Mouse (Mus musculus): ENCODE data around the gene Sdhb. TPM values are rescaled to one million over a fixed set of nuclear protein-coding genes. Genes with fewer than 3 reads are reported as not detected.

The Sdhb gene
- polyA plus RNA-seq, 1 experiment from 2014 or later: 392 TPM

GRCm38 (mm10) chr4:140986711-140987395 lies 25.9 kb downstream of the Sdhb start, which contains the start of gene Atp13a2:
Atp13a2 (plus strand) TSS chr4:140986873.
- peak; percentile 93 for DNase-seq
- under 1% methylated on average over 58 of the region's 58 CpGs for WGBS
- no peaks in the 10 kb centered on the region for H3K36me3 ChIP-seq (ENCODE audit: insufficient read depth)
- peak; percentile 85 for ATAC-seq (ENCODE audit: insufficient read depth)
- peaks cover 5% of the 10 kb centered on the region for H3K4me1 ChIP-seq (ENCODE audit: insufficient read depth)
- peak within 1 kb of the TSS; percentile 88 for H3K4me2 ChIP-seq
- H3K4me3 ChIP-seq (ENCODE audit: low read depth, low read length): peak within 1 kb of the TSS; percentile 94
- peak within 1 kb of the TSS; percentile 75 for H3K9ac ChIP-seq
- H3K27ac ChIP-seq (ENCODE audit: low read depth): no peak within 1 kb of the TSS
- H3K9me3 ChIP-seq (ENCODE audit: low read depth, low read length): no peaks in the 10 kb centered on the region
- no peaks in the 10 kb centered on the region for H3K27me3 ChIP-seq (ENCODE audit: insufficient read depth, low read length)
- TF ChIP-seq CTCF (IDR thresholded peaks at IDR 0.05; ENCODE audit: low read depth): peak; percentile 35

- Histone ChIP-seq H3K4me2 (peak overlapping the region; percentile 88), H3K27ac (ENCODE audit: low read depth) (no peak overlapping the region), H3K27me3 (ENCODE audit: insufficient read depth, low read length) (no peaks in the 10 kb centered on the region), H3K9ac (peak overlapping the region; percentile 75), H3K9me3 (ENCODE audit: low read depth, low read length) (no peaks in the 10 kb centered on the region), H3K36me3 (ENCODE audit: insufficient read depth) (peaks cover 3% of the 10 kb centered on the region; the same call in 1 of the 2 replicates), H3K4me3 (ENCODE audit: low read depth, low read length) (peak overlapping the region; percentile 94), H3K4me1 (ENCODE audit: insufficient read depth) (peaks cover 5% of the 10 kb centered on the region)
- ATAC-seq (ENCODE audit: insufficient read depth) (no peak), DNase-seq (peak; percentile 19)
- no peak for TF ChIP-seq CTCF (IDR thresholded peaks at IDR 0.05; ENCODE audit: low read depth)
- WGBS: 23% methylated on average over 7 of the region's 7 CpGs
These were observed 26.5 kb downstream of the Sdhb start for GRCm38 (mm10) chr4:140987476-140987875.

GRCm38 (mm10) chr4:140988706-140989290 lies 27.8 kb downstream of the Sdhb start:
- Histone ChIP-seq H3K9me3 (ENCODE audit: low read depth, low read length) (no peaks in the 10 kb centered on the region), H3K9ac (no peak overlapping the region), H3K27ac (ENCODE audit: low read depth) (no peak overlapping the region), H3K4me3 (ENCODE audit: low read depth, low read length) (no peak overlapping the region), H3K36me3 (ENCODE audit: insufficient read depth) (peaks cover 14% of the 10 kb centered on the region; the same call in 1 of the 2 replicates), H3K4me2 (no peak overlapping the region), H3K27me3 (ENCODE audit: insufficient read depth, low read length) (no peaks in the 10 kb centered on the region), H3K4me1 (ENCODE audit: insufficient read depth) (peaks cover 5% of the 10 kb centered on the region)
- 66% methylated on average over 7 of the region's 7 CpGs for WGBS
- no peak for TF ChIP-seq CTCF (IDR thresholded peaks at IDR 0.05; ENCODE audit: low read depth)
- ATAC-seq (ENCODE audit: insufficient read depth) (no peak), DNase-seq (no peak)

- ATAC-seq (ENCODE audit: insufficient read depth): no peak
- peaks cover 5% of the 10 kb centered on the region for H3K4me1 ChIP-seq (ENCODE audit: insufficient read depth)
- H3K36me3 ChIP-seq (ENCODE audit: insufficient read depth): peaks cover 19% of the 10 kb centered on the region
- H3K4me2 ChIP-seq: no peak overlapping the region
- WGBS: 91% methylated on average over 14 of the region's 14 CpGs
- H3K9me3 ChIP-seq (ENCODE audit: low read depth, low read length): no peaks in the 10 kb centered on the region
- H3K9ac ChIP-seq: no peak overlapping the region
- no peak overlapping the region for H3K4me3 ChIP-seq (ENCODE audit: low read depth, low read length)
- TF ChIP-seq CTCF (IDR thresholded peaks at IDR 0.05; ENCODE audit: low read depth): no peak
- no peaks in the 10 kb centered on the region for H3K27me3 ChIP-seq (ENCODE audit: insufficient read depth, low read length)
- no peak overlapping the region for H3K27ac ChIP-seq (ENCODE audit: low read depth)
- DNase-seq: no peak
These were observed 28.4 kb downstream of the Sdhb start for GRCm38 (mm10) chr4:140989447-140989846.

- Histone ChIP-seq H3K4me1 (ENCODE audit: insufficient read depth) (peaks cover 5% of the 10 kb centered on the region), H3K4me2 (no peak overlapping the region), H3K4me3 (ENCODE audit: low read depth, low read length) (no peak overlapping the region), H3K9ac (no peak overlapping the region), H3K27me3 (ENCODE audit: insufficient read depth, low read length) (no peaks in the 10 kb centered on the region), H3K9me3 (ENCODE audit: low read depth, low read length) (no peaks in the 10 kb centered on the region), H3K36me3 (ENCODE audit: insufficient read depth) (peaks cover 45% of the 10 kb centered on the region), H3K27ac (ENCODE audit: low read depth) (no peak overlapping the region)
- no peak for TF ChIP-seq CTCF (IDR thresholded peaks at IDR 0.05; ENCODE audit: low read depth)
- DNase-seq: no peak
- no peak for ATAC-seq (ENCODE audit: insufficient read depth)
- 85% methylated on average over 20 of the region's 20 CpGs for WGBS
These were observed 31.2 kb downstream of the Sdhb start for GRCm38 (mm10) chr4:140992215-140992614.

GRCm38 (mm10) chr4:140993846-140994245 lies 32.8 kb downstream of the Sdhb start:
- Histone ChIP-seq H3K27ac (ENCODE audit: low read depth) (no peak overlapping the region), H3K4me3 (ENCODE audit: low read depth, low read length) (no peak overlapping the region), H3K4me1 (ENCODE audit: insufficient read depth) (no peaks in the 10 kb centered on the region), H3K27me3 (ENCODE audit: insufficient read depth, low read length) (no peaks in the 10 kb centered on the region), H3K9me3 (ENCODE audit: low read depth, low read length) (no peaks in the 10 kb centered on the region), H3K9ac (no peak overlapping the region), H3K36me3 (ENCODE audit: insufficient read depth) (peaks cover 58% of the 10 kb centered on the region), H3K4me2 (no peak overlapping the region)
- no peak for TF ChIP-seq CTCF (IDR thresholded peaks at IDR 0.05; ENCODE audit: low read depth)
- 73% methylated on average over 8 of the region's 8 CpGs for WGBS
- no peak for ATAC-seq (ENCODE audit: insufficient read depth)
- no peak for DNase-seq

- H3K27me3 ChIP-seq (ENCODE audit: insufficient read depth, low read length): no peaks in the 10 kb centered on the region
- no peak overlapping the region for H3K9ac ChIP-seq
- H3K9me3 ChIP-seq (ENCODE audit: low read depth, low read length): no peaks in the 10 kb centered on the region
- 87% methylated on average over 8 of the region's 8 CpGs for WGBS
- no peaks in the 10 kb centered on the region for H3K4me1 ChIP-seq (ENCODE audit: insufficient read depth)
- H3K36me3 ChIP-seq (ENCODE audit: insufficient read depth): peaks cover 75% of the 10 kb centered on the region
- no peak for DNase-seq
- H3K27ac ChIP-seq (ENCODE audit: low read depth): no peak overlapping the region
- no peak for TF ChIP-seq CTCF (IDR thresholded peaks at IDR 0.05; ENCODE audit: low read depth)
- no peak for ATAC-seq (ENCODE audit: insufficient read depth)
- no peak overlapping the region for H3K4me2 ChIP-seq
- H3K4me3 ChIP-seq (ENCODE audit: low read depth, low read length): no peak overlapping the region
These were observed 34.8 kb downstream of the Sdhb start for GRCm38 (mm10) chr4:140995811-140996210.

Data from lung, embryonic 14.5 days (tissue).